Mouse (Mus musculus): ENCODE measurements at regions not wholly inside any gene's neighbourhood (a gene's known extent, or its start where the extent isn't known, plus 50 kb on each side); places are given as distances from the start of the nearest gene placed in this dataset.

DNA sequence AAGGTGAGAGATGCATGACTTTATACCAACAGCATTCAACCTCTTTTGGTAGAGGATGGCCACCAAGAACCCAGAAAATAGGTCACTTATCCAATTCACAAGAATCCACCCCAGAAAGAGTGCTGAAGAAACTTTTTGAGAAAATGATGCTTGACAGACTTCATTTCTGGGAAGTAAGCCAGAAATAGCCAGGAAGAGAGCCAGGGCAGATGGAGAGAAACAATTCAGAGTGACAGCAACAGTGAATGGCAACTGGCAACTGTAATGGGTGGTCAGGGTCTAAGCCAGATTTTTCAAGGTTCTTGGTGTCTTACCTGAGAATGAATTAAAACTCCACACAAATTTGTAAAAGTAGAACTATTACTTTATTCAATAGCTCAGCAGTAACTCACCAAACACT is 1566.5 kb upstream of the Dsel start:
- Histone ChIP-seq H3K4me1 (ENCODE audit: control insufficient read depth in 1 of 2, insufficient read depth in 2 of 2) (no peaks in the 10 kb centered on the region), H3K27ac (ENCODE audit: insufficient read depth, low read depth) (no peak overlapping the region), H3K9ac (ENCODE audit: insufficient read depth, low read depth) (no peak overlapping the region), H3K4me2 (ENCODE audit: insufficient read depth, low read depth, poor library complexity, severe bottlenecking) (no peak overlapping the region), H3K79me2 (replicated peaks; ENCODE audit: control insufficient read depth, extremely low read depth, insufficient read depth, poor library complexity, severe bottlenecking) (no peaks in the 10 kb centered on the region), H3K36me3 (replicated peaks in 1 of 2; ENCODE audit: control insufficient read depth in 1 of 2, insufficient read depth in 1 of 2, low read length in 1 of 2) (no peaks in the 10 kb centered on the region), H3K9me3 (replicated peaks; ENCODE audit: low read length) (peaks cover 31% of the 10 kb centered on the region), H3K27me3 (replicated peaks) (no peaks in the 10 kb centered on the region), H3K4me3 (replicated peaks in 1 of 3; ENCODE audit: low read depth in 2 of 3, low read length in 2 of 3, poor library complexity in 1 of 3) (no peak overlapping the region)
- dilution Hi-C loops (cut with MboI; ENCODE audit: extremely low pct_ligation_motif_present, extremely low pct_unique_long_range_greater_than_20kb, low sequenced_read_pairs) (no loop called here), in situ Hi-C loops (cut with MboI; ENCODE audit: low pct_ligation_motif_present, low pct_unique_long_range_greater_than_20kb, low sequenced_read_pairs) (no loop called here)
- no peak for DNase-seq (ENCODE audit: extremely low read depth)
- no peak for TF ChIP-seq ZMIZ1 (IDR thresholded peaks at IDR 0.05; ENCODE audit: low read depth, low read length)
- TF ChIP-seq ELF1 (IDR thresholded peaks at IDR 0.05; ENCODE audit: low read depth, low read length) = no peak
- no peak for TF ChIP-seq HCFC1 (IDR thresholded peaks at IDR 0.05; ENCODE audit: low read depth, low read length)
- no peak for TF ChIP-seq UBTF (IDR thresholded peaks at IDR 0.05; ENCODE audit: low read depth, low read length)
- no peak for TF ChIP-seq PAX5 (IDR thresholded peaks at IDR 0.05; ENCODE audit: low read length)

DNA sequence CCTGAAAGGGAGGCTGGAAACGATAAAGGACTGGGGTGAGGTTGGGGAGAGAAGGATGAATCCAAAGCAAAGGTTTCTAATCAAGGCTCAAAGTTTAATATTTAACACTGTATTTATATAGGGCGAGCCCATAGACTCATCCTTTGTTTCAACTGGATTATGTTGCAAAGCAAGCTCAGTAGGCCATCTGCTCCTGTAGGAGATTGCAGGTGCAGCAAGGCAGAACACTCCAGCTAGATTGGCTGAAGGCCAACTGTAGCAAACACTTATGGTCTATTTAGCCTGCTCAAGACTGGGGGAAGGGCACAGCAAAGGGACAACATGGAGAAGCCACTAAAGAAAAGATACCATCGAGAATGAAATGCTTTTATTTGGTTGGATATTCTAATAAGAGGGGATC is 1548.1 kb upstream of the Dsel start:
- peaks cover 38% of the 10 kb centered on the region for H3K9me3 ChIP-seq (replicated peaks; ENCODE audit: low read length)
- no peak for TF ChIP-seq SIN3A (IDR thresholded peaks at IDR 0.05; ENCODE audit: low read length)
- TF ChIP-seq E2F4 (IDR thresholded peaks at IDR 0.05; ENCODE audit: insufficient replicate concordance, low read depth, low read length) = no peak
- TF ChIP-seq CTCF (conservative IDR thresholded peaks at IDR 0.05 in 1 of 2, IDR thresholded peaks at IDR 0.05 in 1 of 2; ENCODE audit: low read depth in 2 of 2, low read length in 2 of 2) = no peak
- H3K36me3 ChIP-seq (replicated peaks in 1 of 2; ENCODE audit: control insufficient read depth in 1 of 2, insufficient read depth in 1 of 2, low read length in 1 of 2) = no peaks in the 10 kb centered on the region
- no peaks in the 10 kb centered on the region for H3K79me2 ChIP-seq (replicated peaks; ENCODE audit: control insufficient read depth, extremely low read depth, insufficient read depth, poor library complexity, severe bottlenecking)
- H3K4me3 ChIP-seq (replicated peaks in 1 of 3; ENCODE audit: low read depth in 2 of 3, low read length in 2 of 3, poor library complexity in 1 of 3) = no peak overlapping the region
- H3K4me2 ChIP-seq (ENCODE audit: insufficient read depth, low read depth, poor library complexity, severe bottlenecking) = no peak overlapping the region
- dilution Hi-C loops (cut with MboI; ENCODE audit: extremely low pct_ligation_motif_present, extremely low pct_unique_long_range_greater_than_20kb, low sequenced_read_pairs) = no loop called here
- in situ Hi-C loops (cut with MboI; ENCODE audit: low pct_ligation_motif_present, low pct_unique_long_range_greater_than_20kb, low sequenced_read_pairs) = no loop called here
- no peaks in the 10 kb centered on the region for H3K27me3 ChIP-seq (replicated peaks)
- no peak for DNase-seq (ENCODE audit: extremely low read depth)
- H3K4me1 ChIP-seq (ENCODE audit: control insufficient read depth in 1 of 2, insufficient read depth in 2 of 2) = no peaks in the 10 kb centered on the region
- H3K27ac ChIP-seq (ENCODE audit: insufficient read depth, low read depth) = no peak overlapping the region
- no peak overlapping the region for H3K9ac ChIP-seq (ENCODE audit: insufficient read depth, low read depth)

DNA sequence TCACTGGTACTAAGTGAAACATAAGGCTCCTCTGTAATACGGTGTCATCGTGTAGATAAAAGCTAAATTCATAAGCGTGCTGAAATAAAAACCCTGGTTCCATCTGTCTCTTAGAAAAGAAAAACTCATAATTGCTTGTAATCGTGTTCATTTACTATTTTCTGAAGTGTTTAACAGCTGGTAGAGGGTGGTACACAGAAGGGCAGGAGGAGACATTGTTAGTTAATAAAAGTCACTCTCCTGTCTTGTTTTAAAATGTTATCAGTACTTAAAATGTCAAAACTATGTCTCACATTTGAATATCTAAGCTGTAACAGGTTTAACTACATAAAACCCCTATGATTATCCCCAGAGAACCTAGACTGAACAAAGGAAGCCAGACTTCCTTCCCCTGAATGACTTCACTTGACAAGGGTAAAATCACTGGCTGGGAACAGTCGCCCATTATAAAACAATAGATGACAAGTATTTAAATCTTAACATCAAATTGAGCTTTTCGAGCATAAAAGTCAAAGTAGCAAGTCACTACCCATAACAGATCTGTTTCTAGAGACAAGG is 1530.6 kb upstream of the Dsel start:
- Histone ChIP-seq H3K79me2 (replicated peaks; ENCODE audit: control insufficient read depth, extremely low read depth, insufficient read depth, poor library complexity, severe bottlenecking) (no peaks in the 10 kb centered on the region), H3K27me3 (replicated peaks) (no peaks in the 10 kb centered on the region), H3K9me3 (replicated peaks; ENCODE audit: low read length) (peaks cover 45% of the 10 kb centered on the region), H3K9ac (ENCODE audit: insufficient read depth, low read depth) (no peak overlapping the region), H3K4me2 (ENCODE audit: insufficient read depth, low read depth, poor library complexity, severe bottlenecking) (no peak overlapping the region), H3K4me3 (replicated peaks in 1 of 3; ENCODE audit: low read depth in 2 of 3, low read length in 2 of 3, poor library complexity in 1 of 3) (no peak overlapping the region), H3K4me1 (ENCODE audit: control insufficient read depth in 1 of 2, insufficient read depth in 2 of 2) (no peaks in the 10 kb centered on the region), H3K36me3 (replicated peaks in 1 of 2; ENCODE audit: control insufficient read depth in 1 of 2, insufficient read depth in 1 of 2, low read length in 1 of 2) (no peaks in the 10 kb centered on the region), H3K27ac (ENCODE audit: insufficient read depth, low read depth) (no peak overlapping the region)
- DNase-seq (ENCODE audit: extremely low read depth) = no peak
- TF ChIP-seq SMC3 (IDR thresholded peaks at IDR 0.05; ENCODE audit: low read depth, low read length) (no peak), NRF1 (IDR thresholded peaks at IDR 0.05; ENCODE audit: low read depth, low read length) (no peak), ETS1 (conservative IDR thresholded peaks at IDR 0.05; ENCODE audit: low read depth, low read length) (no peak), ZNF384 (IDR thresholded peaks at IDR 0.05; ENCODE audit: low read depth, low read length) (no peak), CHD2 (IDR thresholded peaks at IDR 0.05; ENCODE audit: low read length) (no peak), MAFK (IDR thresholded peaks at IDR 0.05; ENCODE audit: insufficient replicate concordance, low read length) (no peak), JUN (IDR thresholded peaks at IDR 0.05; ENCODE audit: insufficient read depth, low read depth, low read length) (no peak), USF2 (conservative IDR thresholded peaks at IDR 0.05; ENCODE audit: low read depth, low read length) (no peak), JUND (conservative IDR thresholded peaks at IDR 0.05; ENCODE audit: low read depth, low read length) (no peak), CTCF (conservative IDR thresholded peaks at IDR 0.05 in 1 of 2, IDR thresholded peaks at IDR 0.05 in 1 of 2; ENCODE audit: low read depth in 2 of 2, low read length in 2 of 2) (no peak), CHD1 (IDR thresholded peaks at IDR 0.05; ENCODE audit: low read depth, low read length) (no peak), EP300 (IDR thresholded peaks at IDR 0.05; ENCODE audit: low read length) (no peak), MXI1 (IDR thresholded peaks at IDR 0.05; ENCODE audit: low read depth, low read length) (no peak), GABPA (IDR thresholded peaks at IDR 0.05; ENCODE audit: insufficient replicate concordance, low read depth, low read length) (no peak), NELFE (IDR thresholded peaks at IDR 0.05; ENCODE audit: low read depth, low read length) (no peak), TCF12 (IDR thresholded peaks at IDR 0.05; ENCODE audit: low read depth, low read length) (no peak), ZC3H11A (IDR thresholded peaks at IDR 0.05; ENCODE audit: low read depth, low read length) (no peak), MAX (IDR thresholded peaks at IDR 0.05; ENCODE audit: low read length) (no peak)
- dilution Hi-C loops (cut with MboI; ENCODE audit: extremely low pct_ligation_motif_present, extremely low pct_unique_long_range_greater_than_20kb, low sequenced_read_pairs) (no loop called here), in situ Hi-C loops (cut with MboI; ENCODE audit: low pct_ligation_motif_present, low pct_unique_long_range_greater_than_20kb, low sequenced_read_pairs) (no loop called here)
